Mouse (Mus musculus) hindlimb bud, embryonic 11.5 days (tissue): ENCODE results near the gene Kctd15.

ENCODE experiments used
- DNase-seq: peaks from one replicate; pipeline ENCODE4 v3.0.0-alpha.2; 2012; ENCODE audit warnings: low read depth, low spot score; ENCODE audit errors: extremely low spot score

Kctd15 gene

GRCm38 (mm10) chr7:34667874-34668273 is 11.3 kb upstream of the Kctd15 start:
- DNase-seq, result no peak

DNA sequence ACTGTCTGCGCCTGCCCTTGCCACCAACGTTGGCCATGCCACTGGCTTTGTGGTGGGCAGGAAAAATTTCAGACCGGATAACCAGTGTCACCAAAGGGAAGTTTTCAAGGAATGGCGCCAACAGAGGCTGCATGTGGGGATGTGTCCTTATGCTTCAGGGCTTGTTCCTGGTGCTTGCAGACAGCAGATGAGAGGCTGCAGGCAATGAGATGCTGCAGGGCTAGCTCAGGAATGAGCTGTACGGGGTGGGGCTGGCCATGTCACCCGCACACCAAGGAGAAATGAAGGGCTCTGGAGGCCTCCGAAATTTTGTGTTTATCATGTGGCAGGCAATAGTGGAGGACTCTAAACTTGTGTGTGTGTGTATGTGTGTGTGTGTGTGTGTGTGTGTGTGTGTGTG is 6.6 kb upstream of the Kctd15 start:
- DNase-seq, result no peak

DNA sequence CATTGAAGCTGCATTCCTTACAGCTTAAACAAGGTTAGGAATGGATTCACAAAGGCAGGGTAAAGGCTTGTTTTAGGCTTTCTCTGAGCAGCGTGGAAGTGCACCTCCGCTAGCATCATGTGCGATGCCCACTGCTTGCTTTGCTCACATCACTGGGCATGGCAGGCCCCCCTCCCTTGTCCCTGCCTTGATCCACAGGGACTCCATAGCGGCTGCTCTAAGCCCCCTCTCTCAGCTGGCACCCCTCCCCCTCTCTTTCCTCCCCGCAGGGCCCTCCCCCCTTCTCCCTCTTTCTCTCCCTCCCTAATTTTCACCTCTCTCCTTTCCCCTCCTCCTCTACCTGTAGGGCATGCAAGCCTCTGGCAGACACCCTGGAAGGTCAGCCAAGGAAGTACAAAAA is 5.7 kb upstream of the Kctd15 start:
- no peak for DNase-seq

DNA sequence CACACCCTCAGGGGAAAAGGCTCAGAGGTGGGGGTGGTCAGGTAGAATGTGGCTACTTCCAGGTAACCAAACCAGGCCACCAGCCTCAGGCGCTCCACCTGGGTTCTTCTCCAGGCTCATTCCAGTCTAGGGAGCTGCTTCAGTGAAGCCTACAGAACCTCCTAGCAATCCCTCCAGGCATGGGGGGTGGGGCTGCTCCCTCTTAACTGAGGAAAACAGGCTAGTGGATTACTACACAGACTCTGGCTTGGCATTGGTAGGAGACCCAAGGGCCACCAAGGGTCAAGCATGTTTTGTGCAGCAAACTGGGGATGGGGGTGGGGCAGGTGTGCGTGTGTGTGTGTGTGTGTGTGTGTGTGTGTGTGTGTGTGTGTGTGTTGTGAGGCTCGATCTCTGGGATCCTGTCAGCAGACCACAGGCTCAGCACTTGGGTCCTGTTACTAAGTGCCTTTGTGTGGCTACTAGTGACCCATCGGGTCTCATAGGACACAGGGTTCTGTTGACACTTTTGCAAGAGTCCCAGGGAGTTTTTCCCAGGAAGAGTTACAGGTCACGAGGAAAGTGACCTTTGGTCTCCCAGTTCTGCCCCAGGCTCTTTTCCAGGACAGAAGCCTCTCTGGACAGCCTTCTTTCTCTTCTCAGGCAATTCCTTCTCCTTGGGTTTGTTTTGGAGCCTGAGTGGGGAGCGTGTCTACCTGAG is 3.0 kb upstream of the Kctd15 start:
- no peak for DNase-seq

GRCm38 (mm10) chr7:34655086-34655839 is 1.3 kb downstream of the Kctd15 start:
- DNase-seq, result peak; percentile 52

DNA sequence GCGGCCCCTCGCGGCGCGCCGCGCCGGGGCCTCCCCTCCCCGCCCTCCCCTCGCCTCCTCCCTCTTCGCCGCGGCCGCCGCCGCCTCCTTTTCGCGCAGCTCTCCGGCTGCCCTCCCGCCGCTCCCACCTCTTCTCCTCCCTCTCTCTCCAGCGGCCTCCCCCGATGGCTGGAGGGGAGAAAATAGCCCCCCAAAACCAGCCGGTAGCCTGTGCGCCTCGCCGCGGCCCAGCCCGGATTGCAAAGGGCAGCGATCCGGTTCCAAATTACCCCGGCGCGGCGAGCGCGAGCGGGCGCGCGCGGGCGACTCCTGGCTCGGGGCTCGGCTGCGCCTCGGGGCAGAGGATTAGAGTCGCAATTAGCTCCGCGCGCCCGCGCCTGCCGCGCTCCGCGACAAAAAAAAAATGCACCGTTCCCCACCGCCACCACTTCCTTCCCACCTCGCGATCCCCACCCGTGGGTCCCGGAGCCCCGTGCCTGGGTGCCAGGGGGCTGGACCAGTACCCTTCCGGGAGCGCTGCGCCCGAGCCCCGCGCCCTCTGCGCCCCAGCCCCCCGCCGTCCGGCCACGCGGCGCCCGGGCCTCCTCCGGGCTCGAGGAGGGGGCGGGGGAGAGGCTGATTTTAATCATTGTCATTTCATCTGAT is 2.0 kb downstream of the Kctd15 start:
- no peak for DNase-seq

DNA sequence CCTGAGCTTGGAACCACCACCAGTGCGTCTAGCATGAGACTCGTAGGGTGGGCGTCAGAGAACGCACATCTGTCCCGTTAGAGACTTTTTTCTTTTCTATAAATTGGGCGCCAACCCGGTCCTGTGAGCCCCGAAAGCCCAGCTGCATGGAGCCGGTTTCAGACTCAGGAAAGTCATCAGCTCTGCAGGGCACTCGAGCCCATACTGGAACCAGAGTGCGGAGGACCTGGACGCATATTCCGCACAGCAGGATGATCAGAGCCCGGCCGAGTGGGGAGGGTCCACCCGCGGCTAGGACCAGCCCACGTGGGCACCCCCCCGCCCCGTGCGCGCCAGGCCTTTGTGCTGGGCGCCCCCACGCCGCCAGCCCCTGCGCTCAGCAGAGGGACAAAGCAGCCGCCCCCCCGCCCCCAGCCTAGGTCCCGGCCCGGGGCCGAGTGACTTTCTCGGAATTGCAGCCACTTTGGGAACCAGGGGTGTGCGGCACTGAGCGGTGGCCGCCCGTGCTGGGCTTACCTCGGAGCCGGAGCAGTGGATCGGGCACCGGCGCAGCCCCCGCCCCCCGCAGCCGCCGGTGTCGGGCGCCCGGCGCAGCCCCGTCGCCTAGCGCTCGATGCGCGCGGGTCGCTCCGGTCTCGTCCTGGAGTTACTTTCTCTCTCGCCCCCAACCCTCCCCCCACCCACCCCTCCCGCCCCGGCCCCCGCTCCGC is 2.6 kb downstream of the Kctd15 start:
- no peak for DNase-seq

GRCm38 (mm10) chr7:34652751-34653502 is 3.6 kb downstream of the Kctd15 start:
- no peak for DNase-seq

GRCm38 (mm10) chr7:34651381-34651780 is 5.2 kb downstream of the Kctd15 start:
- DNase-seq, result no peak

DNA sequence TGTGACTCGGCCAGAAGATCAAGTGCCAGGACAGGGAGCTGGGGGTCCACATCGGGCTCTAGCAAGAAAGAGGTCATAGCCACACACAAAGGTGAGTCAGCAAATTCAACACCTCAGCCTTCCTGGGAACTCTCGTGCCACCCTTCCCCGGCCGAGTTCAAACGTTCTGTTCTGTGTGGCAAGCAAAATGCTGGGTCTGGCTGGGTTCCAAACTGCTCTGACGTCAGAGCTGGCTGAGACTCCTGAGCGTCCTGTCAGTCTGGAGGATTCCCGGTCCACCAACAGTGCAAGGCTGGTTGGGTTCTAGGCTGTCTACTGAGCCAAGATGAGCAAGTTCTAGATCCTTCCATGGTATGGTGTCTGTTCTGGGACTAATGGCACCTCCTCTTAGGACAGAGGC is 9.5 kb downstream of the Kctd15 start:
- DNase-seq, result no peak

DNA sequence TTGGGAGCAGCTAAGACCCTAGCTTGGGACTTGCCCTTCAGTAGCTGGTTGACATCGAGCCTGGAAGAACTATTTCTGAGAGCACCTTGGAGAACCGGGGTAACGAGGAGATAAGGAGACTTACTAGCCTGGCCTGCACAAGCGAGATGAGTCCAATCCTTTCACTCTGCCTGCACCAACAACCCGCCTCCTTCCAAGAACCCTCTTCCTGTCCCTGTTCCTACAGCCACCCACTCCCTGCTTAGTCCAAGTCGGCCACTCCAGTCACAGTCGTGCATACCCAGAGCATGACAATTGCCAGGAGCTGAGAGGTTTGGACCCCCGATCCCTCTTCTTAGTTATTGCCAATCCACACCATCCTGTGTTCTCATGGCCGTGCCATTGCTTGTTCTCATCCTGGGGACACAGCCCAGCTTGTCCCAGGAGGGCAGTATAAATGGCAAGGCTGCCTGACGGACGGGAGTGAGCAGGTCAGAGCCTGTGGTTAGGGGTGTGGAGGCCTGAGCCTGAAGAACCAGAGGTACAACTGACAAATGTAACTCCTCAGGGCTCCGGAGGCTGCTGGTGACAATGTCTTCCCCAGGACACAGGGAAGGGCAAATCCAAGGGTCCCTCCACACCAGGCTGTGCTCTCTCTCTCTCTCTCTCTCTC is 10.3 kb downstream of the Kctd15 start:
- no peak for DNase-seq

DNA sequence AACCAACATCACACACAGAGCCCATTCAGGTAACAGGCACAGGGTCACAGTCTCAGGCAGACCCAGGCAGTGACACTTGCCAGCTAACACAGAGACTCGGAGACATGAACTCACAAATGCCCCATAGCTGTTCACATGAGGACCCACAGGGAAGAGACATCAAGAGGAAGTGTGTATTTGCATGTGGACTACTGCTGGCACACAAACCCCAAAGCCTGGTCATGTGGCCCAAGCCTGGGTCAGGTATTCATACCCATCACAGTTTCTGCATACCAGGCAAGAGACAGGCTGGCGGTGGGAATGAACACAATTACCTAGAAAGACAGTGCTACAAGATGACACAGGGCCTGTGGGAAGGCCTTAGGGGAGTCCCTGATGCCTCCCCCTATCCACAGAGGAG is 10.9 kb downstream of the Kctd15 start:
- DNase-seq, result no peak

GRCm38 (mm10) chr7:34644591-34644990 is 11.9 kb downstream of the Kctd15 start:
- no peak for DNase-seq

- no peak for DNase-seq
Observed at GRCm38 (mm10) chr7:34643329-34643728, 13.2 kb downstream of the Kctd15 start.

DNA sequence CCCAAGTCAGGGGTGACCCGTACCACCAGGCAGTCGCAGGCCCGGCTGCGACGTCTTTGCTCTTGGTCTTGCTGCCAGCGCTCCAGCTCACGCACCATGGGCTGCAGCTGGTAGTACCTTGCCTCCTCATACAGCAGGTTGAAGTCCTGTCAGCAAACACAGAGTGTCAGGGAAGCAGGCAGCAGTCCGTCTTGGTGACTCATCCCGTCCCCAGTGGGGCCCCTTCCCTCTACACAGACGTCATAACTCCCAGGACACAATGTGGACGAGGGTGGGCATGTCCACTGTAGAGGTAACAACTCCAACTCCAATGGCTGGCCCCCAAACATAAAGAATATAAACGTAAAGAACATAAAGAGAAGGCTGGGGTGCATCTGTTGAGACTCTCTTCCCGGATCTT is 14.6 kb downstream of the Kctd15 start:
- DNase-seq, result no peak

GRCm38 (mm10) chr7:34639798-34640197 is 16.7 kb downstream of the Kctd15 start:
- no peak for DNase-seq

DNA sequence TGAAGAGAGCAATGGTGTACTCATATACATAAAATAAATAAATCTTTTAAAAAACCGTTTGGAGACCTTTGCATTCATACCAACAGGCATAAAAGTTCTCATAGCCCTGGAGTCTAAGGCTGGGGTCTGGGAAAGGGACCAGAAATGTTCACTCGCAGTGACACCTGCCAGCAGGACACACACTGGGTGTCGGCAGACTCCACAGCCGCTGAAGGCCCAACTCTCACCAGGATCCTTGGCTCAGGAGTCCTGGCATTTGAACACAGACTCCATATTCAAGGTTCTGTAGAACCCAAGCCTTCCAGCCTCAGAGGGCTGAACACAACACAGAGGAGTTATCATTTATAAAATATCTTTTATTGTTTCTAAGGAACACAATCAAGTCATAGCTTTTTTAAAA is 19.9 kb downstream of the Kctd15 start:
- no peak for DNase-seq

- DNase-seq, result no peak
Observed at GRCm38 (mm10) chr7:34632966-34633742, 23.4 kb downstream of the Kctd15 start.
